Mouse (Mus musculus) CH12.LX (cell line): ENCODE data around the gene Isoc2a.

ENCODE experiments used
- CTCF ChIP-seq, 2 experiments: IDR thresholded peaks in 1 of 2; conservative IDR thresholded peaks in 1 of 2; 2 replicates each; pipeline ENCODE4 v1.5.1; 2011 to 2012; ENCODE audit warnings: low read depth in 2 of 2, low read length in 2 of 2, improper control_type of control experiment in 1 of 2, inconsistent platforms in 1 of 2, mild to moderate bottlenecking in 1 of 2, moderate library complexity in 1 of 2
- EP300 ChIP-seq: IDR thresholded peaks from 2 replicates; pipeline ENCODE4 v1.6.1; 2011; ENCODE audit warnings: low read length, improper control_type of control experiment
- GABPA ChIP-seq: IDR thresholded peaks from 2 replicates; pipeline ENCODE4 v1.6.1; 2012; ENCODE audit warnings: low read depth, low read length, improper control_type of control experiment, inconsistent platforms; ENCODE audit not compliant: insufficient replicate concordance
- HCFC1 ChIP-seq: IDR thresholded peaks from 2 replicates; pipeline ENCODE4 v1.6.1; 2012; ENCODE audit warnings: low read depth, mild to moderate bottlenecking, inconsistent platforms, low read length, improper control_type of control experiment
- JUND ChIP-seq: conservative IDR thresholded peaks from 2 replicates; pipeline ENCODE4 v1.6.1; 2011; ENCODE audit warnings: low read depth, low read length, improper control_type of control experiment
- MEF2A ChIP-seq: IDR thresholded peaks from 2 replicates; pipeline ENCODE4 v1.6.1; 2014; ENCODE audit warnings: low read depth, mild to moderate bottlenecking, inconsistent platforms, low read length, improper control_type of control experiment, borderline replicate concordance
- POLR2A ChIP-seq: IDR thresholded peaks from 2 replicates; pipeline ENCODE4 v1.6.1; 2011; ENCODE audit warnings: low read depth, mild to moderate bottlenecking, improper control_type of control experiment, low read length
- POLR2AphosphoS2 ChIP-seq: IDR thresholded peaks from 2 replicates; pipeline ENCODE4 v1.6.1; 2011; ENCODE audit warnings: low read depth, low read length, improper control_type of control experiment
- TCF12 ChIP-seq: IDR thresholded peaks from 2 replicates; pipeline ENCODE4 v1.6.1; 2014; ENCODE audit warnings: low read depth, mild to moderate bottlenecking, inconsistent platforms, low read length, improper control_type of control experiment
- UBTF ChIP-seq: IDR thresholded peaks from 2 replicates; pipeline ENCODE4 v1.6.1; 2012; ENCODE audit warnings: low read depth, mild to moderate bottlenecking, inconsistent platforms, low read length, improper control_type of control experiment, moderate library complexity
- USF1 ChIP-seq: IDR thresholded peaks from 2 replicates; pipeline ENCODE4 v1.6.1; 2014; ENCODE audit warnings: low read depth, mild to moderate bottlenecking, inconsistent platforms, low read length, improper control_type of control experiment

GRCm38 (mm10) chr7:4924891-4925301 is 47.9 kb downstream of the Isoc2a start:
- no peak for TF ChIP-seq CTCF (conservative IDR thresholded peaks at IDR 0.05 in 1 of 2, IDR thresholded peaks at IDR 0.05 in 1 of 2; ENCODE audit: low read depth in 2 of 2, low read length in 2 of 2)
- TF ChIP-seq GABPA, result no peak
- TF ChIP-seq UBTF, result no peak
- TF ChIP-seq POLR2AphosphoS2, result no peak
- TF ChIP-seq JUND, result no peak
- TF ChIP-seq USF1, result no peak
- TF ChIP-seq HCFC1, result no peak
- no peak for TF ChIP-seq POLR2A
- TF ChIP-seq TCF12, result no peak
- no peak for TF ChIP-seq EP300
- TF ChIP-seq MEF2A, result no peak
